1 mouse cellular context compared by ENCODE assay signal in the genomic region with DNA sequence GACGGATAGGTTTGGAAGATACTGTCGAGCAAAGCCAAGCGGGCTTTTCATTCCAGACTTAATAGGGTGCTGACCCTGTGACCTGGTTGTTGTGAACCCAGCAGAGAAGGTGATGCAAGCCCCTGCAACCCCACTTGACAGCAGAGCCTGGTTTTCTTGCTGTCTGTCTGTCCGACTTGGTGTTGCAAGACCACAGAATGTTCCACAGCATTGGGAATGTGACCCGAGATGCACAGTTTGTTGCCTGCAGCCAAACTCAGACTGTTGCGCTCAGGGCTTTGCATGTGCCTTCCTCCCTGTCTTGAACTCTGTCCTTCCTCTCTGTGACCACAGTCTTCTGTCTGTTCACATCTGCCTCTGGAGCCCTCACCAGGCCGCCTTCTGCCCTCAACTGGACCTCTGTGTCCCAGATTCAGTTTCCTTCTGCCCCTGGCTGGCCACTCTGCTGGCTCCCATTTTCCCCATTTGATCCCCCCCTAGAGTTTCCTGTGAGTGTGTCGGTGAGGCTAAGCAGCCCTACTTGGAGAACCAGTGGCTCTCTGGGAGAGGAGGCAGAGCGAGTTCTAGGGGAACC.
TF ChIP-seq lines count a peak whose summit lies in the region.

No protein-coding gene starts in this region.

TF ChIP-seq in MEL, 35 proteins besides CTCF, POLR2A, EP300 and RAD21 (continued from another document):
- TF ChIP-seq UBTF (IDR thresholded peaks at IDR 0.05; ENCODE audit: borderline replicate concordance, insufficient read depth, low read depth, low read length) (no peak), E2F4 (IDR thresholded peaks at IDR 0.05; ENCODE audit: borderline replicate concordance, low read depth, low read length) (no peak), GATA1 (IDR thresholded peaks at IDR 0.05; ENCODE audit: low read depth, low read length) (no peak), TAL1 (IDR thresholded peaks at IDR 0.05; ENCODE audit: low read length) (no peak), ZKSCAN1 (IDR thresholded peaks at IDR 0.05; ENCODE audit: low read depth, low read length) (no peak), SMC3 (IDR thresholded peaks at IDR 0.05; ENCODE audit: low read depth, low read length) (no peak), ZNF384 (IDR thresholded peaks at IDR 0.05; ENCODE audit: low read depth, low read length) (no peak), CHD1 (IDR thresholded peaks at IDR 0.05; ENCODE audit: low read depth, low read length) (no peak), MXI1 (IDR thresholded peaks at IDR 0.05; ENCODE audit: low read depth, low read length) (no peak), RCOR1 (IDR thresholded peaks at IDR 0.05; ENCODE audit: low read depth, low read length) (no peak), SIN3A (IDR thresholded peaks at IDR 0.05; ENCODE audit: low read length) (no peak), NRF1 (IDR thresholded peaks at IDR 0.05; ENCODE audit: insufficient read depth, low read depth, low read length, poor library complexity, severe bottlenecking) (no peak), ZC3H11A (IDR thresholded peaks at IDR 0.05; ENCODE audit: low read depth, low read length) (no peak)
